Mouse (Mus musculus): ENCODE data around the gene Gm13090.

DNA sequence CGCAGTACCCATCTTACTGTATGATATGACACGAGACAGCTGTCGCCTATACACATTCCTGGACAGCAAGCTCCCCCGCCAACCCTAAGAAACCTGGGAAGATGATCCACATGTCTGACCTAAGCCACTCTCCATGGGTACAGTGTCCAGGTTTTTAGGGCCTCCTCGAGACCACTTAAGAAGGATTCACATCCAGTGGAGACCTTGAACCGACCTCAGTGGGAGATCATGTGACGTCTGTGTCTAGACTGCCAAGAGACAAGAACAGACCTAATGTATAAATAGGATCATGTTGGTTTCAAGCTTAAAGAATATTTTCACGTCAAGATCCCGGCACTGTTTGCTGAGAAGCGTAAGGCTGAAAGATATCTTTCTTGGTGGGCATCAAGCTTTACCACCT is 14.8 kb downstream of the Gm13090 start:
- TF ChIP-seq TAL1 (IDR thresholded peaks at IDR 0.05; ENCODE audit: low read length), result no peak
- no peak for TF ChIP-seq GATA1 (IDR thresholded peaks at IDR 0.05; ENCODE audit: low read length)

Measured in erythroblast, embryonic 14.5 days (primary cell).